Mouse (Mus musculus): ENCODE results near the gene Psat1. TPM values are rescaled to one million over a fixed set of nuclear protein-coding genes. Genes with fewer than 3 reads are reported as not detected.

Gene Psat1
- polyA plus RNA-seq, 1 experiment from 2014 or later = 88.6 TPM

DNA sequence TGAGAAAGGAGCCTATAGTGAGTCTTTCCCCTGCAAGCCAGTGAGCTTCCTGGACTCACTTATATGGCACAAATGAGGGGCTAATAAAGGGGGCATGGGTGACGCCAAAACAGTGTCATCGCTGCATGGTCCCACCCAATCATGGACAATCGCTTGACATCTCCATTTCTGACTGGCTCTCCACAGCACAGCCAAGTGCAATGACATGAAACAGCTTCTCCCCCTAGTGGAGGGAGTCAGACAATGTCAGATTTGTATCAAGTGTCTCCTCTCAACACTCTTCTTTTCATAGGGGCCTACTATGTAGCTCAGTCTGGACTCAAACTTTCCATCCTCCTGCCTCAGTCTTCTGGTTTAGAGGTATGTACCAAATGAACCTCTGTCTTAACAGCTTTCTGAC lies 17.9 kb upstream of the Psat1 start:
- ATAC-seq (ENCODE audit: insufficient number of reproducible peaks, low FRiP score, low TSS enrichment, low read depth) = no peak
- no peak overlapping the region for H3K4me2 ChIP-seq (ENCODE audit: low read depth, severe bottlenecking)
- H3K9me3 ChIP-seq (ENCODE audit: control insufficient read depth, low read length) = no peaks in the 10 kb centered on the region
- no peak overlapping the region for H3K9ac ChIP-seq (ENCODE audit: low read length)
- H3K4me3 ChIP-seq (ENCODE audit: low read depth, low read length) = no peak overlapping the region
- 70% methylated on average over 3 of the region's 3 CpGs for WGBS
- peaks cover 2% of the 10 kb centered on the region for H3K36me3 ChIP-seq (ENCODE audit: control insufficient read depth, insufficient read depth, low read length)
- no peak overlapping the region for H3K27ac ChIP-seq (replicated peaks; ENCODE audit: low read depth, low read length)
- DNase-seq (ENCODE audit: low spot score) = no peak
- no peaks in the 10 kb centered on the region for H3K4me1 ChIP-seq (ENCODE audit: control insufficient read depth, insufficient read depth, low read length)
- H3K27me3 ChIP-seq (ENCODE audit: control insufficient read depth, insufficient read depth, low read length) = no peaks in the 10 kb centered on the region

- no peak for DNase-seq (ENCODE audit: low spot score)
- WGBS = 92% methylated on average over 7 of the region's 7 CpGs
- Histone ChIP-seq H3K4me1 (ENCODE audit: control insufficient read depth, insufficient read depth, low read length) (no peaks in the 10 kb centered on the region), H3K9me3 (ENCODE audit: control insufficient read depth, low read length) (no peaks in the 10 kb centered on the region), H3K9ac (ENCODE audit: low read length) (no peak overlapping the region), H3K4me3 (ENCODE audit: low read depth, low read length) (no peak overlapping the region), H3K4me2 (ENCODE audit: low read depth, severe bottlenecking) (no peak overlapping the region), H3K36me3 (ENCODE audit: control insufficient read depth, insufficient read depth, low read length) (peaks cover 4% of the 10 kb centered on the region), H3K27ac (replicated peaks; ENCODE audit: low read depth, low read length) (no peak overlapping the region), H3K27me3 (ENCODE audit: control insufficient read depth, insufficient read depth, low read length) (no peaks in the 10 kb centered on the region)
- no peak for ATAC-seq (ENCODE audit: insufficient number of reproducible peaks, low FRiP score, low TSS enrichment, low read depth)
Measured at GRCm38 (mm10) chr19:15964533-15964932, 17.4 kb upstream of the Psat1 start.

- no peaks in the 10 kb centered on the region for H3K4me1 ChIP-seq (ENCODE audit: control insufficient read depth, insufficient read depth, low read length)
- WGBS = 82% methylated on average over 17 of the region's 17 CpGs
- H3K4me3 ChIP-seq (ENCODE audit: low read depth, low read length) = no peak overlapping the region
- H3K36me3 ChIP-seq (ENCODE audit: control insufficient read depth, insufficient read depth, low read length) = peaks cover 6% of the 10 kb centered on the region; the same call in 1 of the 2 replicates
- ATAC-seq (ENCODE audit: insufficient number of reproducible peaks, low FRiP score, low TSS enrichment, low read depth) = no peak
- no peak overlapping the region for H3K4me2 ChIP-seq (ENCODE audit: low read depth, severe bottlenecking)
- no peak overlapping the region for H3K9ac ChIP-seq (ENCODE audit: low read length)
- H3K9me3 ChIP-seq (ENCODE audit: control insufficient read depth, low read length) = no peaks in the 10 kb centered on the region
- H3K27ac ChIP-seq (replicated peaks; ENCODE audit: low read depth, low read length) = no peak overlapping the region
- H3K27me3 ChIP-seq (ENCODE audit: control insufficient read depth, insufficient read depth, low read length) = no peaks in the 10 kb centered on the region
- no peak for DNase-seq (ENCODE audit: low spot score)
Measured at GRCm38 (mm10) chr19:15963011-15963695, 16.0 kb upstream of the Psat1 start.

GRCm38 (mm10) chr19:15962313-15962712 lies 15.2 kb upstream of the Psat1 start:
- Histone ChIP-seq H3K4me3 (ENCODE audit: low read depth, low read length) (no peak overlapping the region), H3K27me3 (ENCODE audit: control insufficient read depth, insufficient read depth, low read length) (no peaks in the 10 kb centered on the region), H3K27ac (replicated peaks; ENCODE audit: low read depth, low read length) (no peak overlapping the region), H3K9me3 (ENCODE audit: control insufficient read depth, low read length) (no peaks in the 10 kb centered on the region), H3K4me1 (ENCODE audit: control insufficient read depth, insufficient read depth, low read length) (no peaks in the 10 kb centered on the region), H3K4me2 (ENCODE audit: low read depth, severe bottlenecking) (no peak overlapping the region), H3K36me3 (ENCODE audit: control insufficient read depth, insufficient read depth, low read length) (peaks cover 6% of the 10 kb centered on the region; the same call in 1 of the 2 replicates), H3K9ac (ENCODE audit: low read length) (no peak overlapping the region)
- DNase-seq (ENCODE audit: low spot score) (no peak), ATAC-seq (ENCODE audit: insufficient number of reproducible peaks, low FRiP score, low TSS enrichment, low read depth) (no peak)
- whole genome bisulfite sequencing = 89% methylated on average over 13 of the region's 13 CpGs

- no peaks in the 10 kb centered on the region; the same call in 1 of the 2 replicates for H3K36me3 ChIP-seq (ENCODE audit: control insufficient read depth, insufficient read depth, low read length)
- no peak overlapping the region for H3K4me3 ChIP-seq (ENCODE audit: low read depth, low read length)
- H3K4me2 ChIP-seq (ENCODE audit: low read depth, severe bottlenecking) = no peak overlapping the region
- no peak overlapping the region for H3K9ac ChIP-seq (ENCODE audit: low read length)
- no peaks in the 10 kb centered on the region for H3K4me1 ChIP-seq (ENCODE audit: control insufficient read depth, insufficient read depth, low read length)
- 95% methylated on average over 3 of the region's 3 CpGs for WGBS
- H3K27me3 ChIP-seq (ENCODE audit: control insufficient read depth, insufficient read depth, low read length) = no peaks in the 10 kb centered on the region
- DNase-seq (ENCODE audit: low spot score) (no peak), ATAC-seq (ENCODE audit: insufficient number of reproducible peaks, low FRiP score, low TSS enrichment, low read depth) (no peak)
- no peaks in the 10 kb centered on the region for H3K9me3 ChIP-seq (ENCODE audit: control insufficient read depth, low read length)
- H3K27ac ChIP-seq (replicated peaks; ENCODE audit: low read depth, low read length) = no peak overlapping the region
Measured at GRCm38 (mm10) chr19:15950225-15950624, 3.1 kb upstream of the Psat1 start.

- Histone ChIP-seq H3K36me3 (ENCODE audit: control insufficient read depth, insufficient read depth, low read length) (no peaks in the 10 kb centered on the region), H3K27ac (replicated peaks; ENCODE audit: low read depth, low read length) (no peak overlapping the region), H3K9ac (ENCODE audit: low read length) (no peak overlapping the region), H3K27me3 (ENCODE audit: control insufficient read depth, insufficient read depth, low read length) (no peaks in the 10 kb centered on the region), H3K4me2 (ENCODE audit: low read depth, severe bottlenecking) (no peak overlapping the region), H3K4me3 (ENCODE audit: low read depth, low read length) (no peak overlapping the region), H3K9me3 (ENCODE audit: control insufficient read depth, low read length) (no peaks in the 10 kb centered on the region), H3K4me1 (ENCODE audit: control insufficient read depth, insufficient read depth, low read length) (no peaks in the 10 kb centered on the region)
- no peak for DNase-seq (ENCODE audit: low spot score)
- 85% methylated on average over 1 of the region's 1 CpGs for WGBS
- no peak for ATAC-seq (ENCODE audit: insufficient number of reproducible peaks, low FRiP score, low TSS enrichment, low read depth)
Measured at GRCm38 (mm10) chr19:15948867-15949266, 1.7 kb upstream of the Psat1 start.

GRCm38 (mm10) chr19:15948426-15948825 lies 1.3 kb upstream of the Psat1 start:
- no peak for ATAC-seq (ENCODE audit: insufficient number of reproducible peaks, low FRiP score, low TSS enrichment, low read depth)
- no peaks in the 10 kb centered on the region for H3K4me1 ChIP-seq (ENCODE audit: control insufficient read depth, insufficient read depth, low read length)

DNA sequence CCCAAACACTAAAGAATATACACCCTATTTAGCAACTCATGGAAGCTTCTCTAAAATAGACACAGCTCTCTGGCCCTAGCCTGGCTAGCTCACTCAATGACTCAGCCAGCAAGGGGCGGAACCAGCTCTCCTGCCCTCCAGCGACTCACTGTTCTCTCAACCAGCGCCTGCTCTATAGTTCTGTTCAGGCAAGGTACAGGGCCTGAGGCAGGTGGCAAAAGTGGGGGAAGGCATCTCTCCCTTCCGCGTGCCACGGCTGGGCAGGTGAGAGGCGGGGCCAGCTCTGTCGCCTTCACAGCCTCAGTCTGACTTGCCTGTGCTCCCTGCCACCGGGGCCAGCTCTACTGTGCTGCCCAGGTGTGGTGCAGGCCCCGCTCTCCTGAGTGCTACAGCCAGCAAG lies 474 bp downstream of the Psat1 start:
- H3K27me3 ChIP-seq (ENCODE audit: control insufficient read depth, insufficient read depth, low read length) = no peaks in the 10 kb centered on the region
- no peak overlapping the region for H3K9ac ChIP-seq (ENCODE audit: low read length)
- ATAC-seq (ENCODE audit: insufficient number of reproducible peaks, low FRiP score, low TSS enrichment, low read depth) (no peak), DNase-seq (ENCODE audit: low spot score) (no peak)
- H3K27ac ChIP-seq (replicated peaks; ENCODE audit: low read depth, low read length) = no peak overlapping the region
- no peaks in the 10 kb centered on the region for H3K9me3 ChIP-seq (ENCODE audit: control insufficient read depth, low read length)
- H3K4me3 ChIP-seq (ENCODE audit: low read depth, low read length) = no peak overlapping the region
- WGBS = 73% methylated on average over 10 of the region's 10 CpGs
- no peaks in the 10 kb centered on the region for H3K36me3 ChIP-seq (ENCODE audit: control insufficient read depth, insufficient read depth, low read length)
- no peak overlapping the region for H3K4me2 ChIP-seq (ENCODE audit: low read depth, severe bottlenecking)
- no peaks in the 10 kb centered on the region for H3K4me1 ChIP-seq (ENCODE audit: control insufficient read depth, insufficient read depth, low read length)

More at GRCm38 (mm10) chr19:15948426-15948825, 1.3 kb upstream of the Psat1 start:
- H3K4me3 ChIP-seq (ENCODE audit: low read depth, low read length) = no peak overlapping the region
- no peaks in the 10 kb centered on the region for H3K27me3 ChIP-seq (ENCODE audit: control insufficient read depth, insufficient read depth, low read length)
- 56% methylated on average over 7 of the region's 7 CpGs for WGBS
- H3K4me2 ChIP-seq (ENCODE audit: low read depth, severe bottlenecking) = no peak overlapping the region
- no peaks in the 10 kb centered on the region for H3K36me3 ChIP-seq (ENCODE audit: control insufficient read depth, insufficient read depth, low read length)
- no peaks in the 10 kb centered on the region for H3K9me3 ChIP-seq (ENCODE audit: control insufficient read depth, low read length)
- DNase-seq (ENCODE audit: low spot score) = no peak
- H3K27ac ChIP-seq (replicated peaks; ENCODE audit: low read depth, low read length) = no peak overlapping the region
- H3K9ac ChIP-seq (ENCODE audit: low read length) = no peak overlapping the region

DNA sequence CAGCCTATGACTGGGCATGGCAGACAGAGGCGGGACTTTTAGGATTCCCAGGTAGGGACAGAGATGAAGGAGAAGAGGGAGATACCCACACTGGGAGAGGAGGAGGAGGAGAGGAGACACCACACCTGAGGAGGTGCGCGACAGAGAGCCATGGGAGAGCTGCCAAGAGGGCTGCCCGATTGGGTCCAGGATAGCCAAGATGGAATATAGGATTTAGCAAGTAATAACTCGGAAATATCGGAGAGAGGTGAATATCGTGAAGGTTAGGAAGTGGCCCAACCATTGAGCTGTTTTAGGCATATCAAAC lies 4.1 kb downstream of the Psat1 start:
- no peak for ATAC-seq (ENCODE audit: insufficient number of reproducible peaks, low FRiP score, low TSS enrichment, low read depth)
- Histone ChIP-seq H3K27me3 (ENCODE audit: control insufficient read depth, insufficient read depth, low read length) (no peaks in the 10 kb centered on the region), H3K4me3 (ENCODE audit: low read depth, low read length) (no peak overlapping the region), H3K4me1 (ENCODE audit: control insufficient read depth, insufficient read depth, low read length) (no peaks in the 10 kb centered on the region), H3K36me3 (ENCODE audit: control insufficient read depth, insufficient read depth, low read length) (no peaks in the 10 kb centered on the region), H3K9me3 (ENCODE audit: control insufficient read depth, low read length) (no peaks in the 10 kb centered on the region), H3K4me2 (ENCODE audit: low read depth, severe bottlenecking) (no peak overlapping the region), H3K27ac (replicated peaks; ENCODE audit: low read depth, low read length) (no peak overlapping the region), H3K9ac (ENCODE audit: low read length) (no peak overlapping the region)
- DNase-seq (ENCODE audit: low spot score) = no peak
- WGBS = 80% methylated on average over 7 of the region's 7 CpGs

Data from limb, embryonic 11.5 days (tissue).